Mouse (Mus musculus) layer of hippocampus, adult 6 months (tissue): Measurements from ENCODE around the gene Olfr374. TPM values are rescaled to one million over a fixed set of nuclear protein-coding genes. Genes with fewer than 3 reads are reported as not detected.

Experiments used
- long read RNA-seq, 2 experiments: library from polyadenylated mRNA; unstranded; transcript quantifications; one replicate each; pipeline ENCODE4 v2.0.0; 2019 to 2020
- polyA plus RNA-seq: library from polyadenylated mRNA; unstranded; fragments of <200 nt; fragmentation: Nextera tagmentation; gene quantifications from 2 replicates; pipeline ENCODE4 v1.2.3, GENCODE M21; 2021

Gene Olfr374
- not detected in 2 replicates for polyA plus RNA-seq
- long read RNA-seq, experiment 1: 0 reads
- long read RNA-seq, experiment 2: 0 reads

DNA sequence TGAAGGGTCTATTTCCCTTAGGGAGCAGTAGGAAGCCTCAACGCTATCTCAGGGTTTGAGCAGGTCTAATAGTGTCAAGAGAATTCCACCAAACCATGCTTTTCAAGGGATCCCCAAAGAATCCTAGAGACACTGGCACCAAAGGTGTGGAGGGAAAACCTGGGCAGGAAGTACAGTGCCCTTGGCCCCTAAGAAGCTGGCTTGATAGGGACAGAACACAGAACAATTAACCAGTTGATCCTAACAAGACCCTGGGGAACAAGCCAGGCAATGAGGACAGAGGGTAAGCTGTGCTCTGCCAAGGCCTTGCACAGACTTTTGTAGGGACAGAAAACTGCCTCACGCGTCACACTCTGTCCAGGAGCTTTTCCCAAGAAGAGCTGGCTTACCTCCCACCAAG is at the start of gene Olfr374:
Gene Olfr374, plus strand, starts transcription at position 301 of the 400 bp plus-strand sequence.

GRCm38 (mm10) chr8:72082877-72083276 is 24.0 kb upstream of the Olfr374 start, which contains the start of gene Olfr373:
Gene Olfr373, plus strand, starts transcription at chr8:72083177.

GRCm38 (mm10) chr8:72134756-72135445 is 28.1 kb downstream of the Olfr374 start, which contains the start of gene Tpm4:
Gene Tpm4, plus strand, starts transcription at chr8:72134975.

DNA sequence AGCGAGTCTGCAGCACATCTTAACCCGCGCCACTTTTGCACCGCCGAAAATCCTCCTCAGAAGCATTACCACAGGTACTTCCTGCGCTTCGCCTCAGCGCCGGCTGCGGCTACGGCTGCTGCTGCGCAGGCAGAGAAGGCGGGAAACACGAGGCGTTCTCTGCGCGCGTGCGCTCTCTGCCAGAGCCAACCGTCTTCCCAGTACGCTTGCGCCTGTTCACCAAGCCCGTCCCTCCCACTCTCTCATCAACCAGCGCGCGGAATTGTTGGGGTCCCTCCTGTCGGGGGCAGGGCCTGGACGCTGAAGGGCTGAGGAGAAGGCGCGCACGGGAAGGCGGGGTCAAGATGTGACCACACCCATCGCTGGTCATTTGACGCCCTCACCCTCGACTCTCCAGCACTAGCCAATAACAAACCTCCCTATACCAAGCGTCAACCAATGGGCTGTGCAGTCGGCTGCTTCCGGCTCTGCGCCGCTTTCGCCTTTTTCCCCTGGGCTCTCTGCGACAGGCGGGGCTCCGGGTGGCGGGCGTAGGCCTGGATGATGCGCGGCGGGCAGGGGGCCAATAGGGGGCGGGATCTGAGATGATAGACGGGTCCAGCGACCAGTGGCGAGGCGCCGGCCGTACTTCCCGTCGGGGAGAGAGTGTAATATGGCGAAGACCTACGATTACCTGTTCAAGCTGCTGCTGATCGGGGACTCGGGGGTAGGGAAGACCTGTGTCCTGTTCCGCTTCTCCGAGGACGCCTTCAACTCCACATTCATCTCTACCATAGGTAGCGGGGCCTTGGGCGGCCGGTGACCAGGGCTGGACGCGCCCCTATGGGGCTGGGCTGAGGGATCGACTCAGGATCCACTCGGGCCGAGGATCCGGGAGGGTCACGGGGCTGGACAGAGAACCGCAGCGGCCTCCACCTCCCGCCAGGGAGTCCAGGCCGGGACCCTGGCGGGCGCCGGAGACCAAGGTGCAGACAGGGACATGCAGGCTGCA is 54.2 kb downstream of the Olfr374 start, which contains the start of gene Rab8a:
Gene Rab8a, plus strand, starts transcription at position 494 of the 991 bp plus-strand sequence.

Other genes starting within 250 kb of the Olfr374 start
- 3.2 and 3.5 TPM in 2 replicates for gene Zfp709, start 225.0 kb upstream of the Olfr374 start, polyA plus RNA-seq
- 1.8 and 2.6 TPM in 2 replicates for gene Zfp882, start 198.4 kb upstream of the Olfr374 start, polyA plus RNA-seq
- gene Zfp617, start 198.4 kb upstream of the Olfr374 start, polyA plus RNA-seq: 12.5 and 14.8 TPM in 2 replicates
- 10.0 and 12.2 TPM in 2 replicates for gene Zfp961, start 156.0 kb upstream of the Olfr374 start, polyA plus RNA-seq
- 0.30 TPM in 1 of 2 replicates, not detected in the other for gene Cyp4f18, start 97.4 kb upstream of the Olfr374 start, polyA plus RNA-seq
- not detected in 2 replicates for gene Olfr372, start 65.8 kb upstream of the Olfr374 start, polyA plus RNA-seq
- gene Olfr373, start 23.9 kb upstream of the Olfr374 start, polyA plus RNA-seq: not detected in 2 replicates
- 25.5 and 26.8 TPM in 2 replicates for gene Tpm4, start 27.9 kb downstream of the Olfr374 start, polyA plus RNA-seq
- 50.2 and 54.8 TPM in 2 replicates for gene Rab8a, start 54.2 kb downstream of the Olfr374 start, polyA plus RNA-seq
- gene Hsh2d, start 82.6 kb downstream of the Olfr374 start, polyA plus RNA-seq: not detected in 2 replicates
- gene Cib3, start 105.8 kb downstream of the Olfr374 start, polyA plus RNA-seq: not detected in 2 replicates
- not detected in 2 replicates for gene Gm11034, start 106.6 kb downstream of the Olfr374 start, polyA plus RNA-seq
- 54.1 and 54.6 TPM in 2 replicates for gene Fam32a, start 112.7 kb downstream of the Olfr374 start, polyA plus RNA-seq
- gene Ap1m1, start 133.0 kb downstream of the Olfr374 start, polyA plus RNA-seq: 92.6 and 104 TPM in 2 replicates
- 8.9 and 9.6 TPM in 2 replicates for gene Gm10282, start 198.2 kb downstream of the Olfr374 start, polyA plus RNA-seq
- gene Klf2, start 212.0 kb downstream of the Olfr374 start, polyA plus RNA-seq: 0.63 and 0.69 TPM in 2 replicates